ENCODE assay signal across 12 mouse cellular contexts in the genomic region with DNA sequence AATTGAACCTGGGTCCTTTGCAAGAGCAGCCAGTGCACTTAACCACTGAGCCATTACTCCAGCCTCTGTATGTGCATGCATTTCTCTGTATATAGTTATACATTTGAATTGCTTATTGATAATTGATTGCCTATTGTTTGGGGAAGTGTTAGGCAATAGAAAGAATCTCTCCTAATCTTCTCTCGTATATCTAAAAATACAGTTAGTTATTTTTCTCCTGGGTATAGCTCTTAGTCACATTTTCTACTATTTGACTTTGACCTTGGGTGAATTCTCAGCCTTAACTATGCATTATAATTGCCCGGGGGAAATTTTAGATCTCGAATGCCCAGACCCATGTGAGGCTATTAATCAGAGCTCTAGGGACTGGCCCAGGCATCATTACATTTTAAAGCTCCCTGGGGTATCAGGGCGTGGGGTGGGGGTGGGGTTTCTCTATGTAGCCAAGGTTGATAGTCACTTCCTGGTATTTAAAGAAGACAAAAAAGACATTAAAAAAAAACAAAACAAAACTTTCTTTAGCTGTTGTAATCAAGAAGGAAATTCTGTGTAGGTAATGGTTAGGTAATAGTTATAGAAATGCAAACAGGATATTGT.
"Had no signal": no experiment of that assay in that cellular context is flagged by ENCODE, and none has a peak within 500 bp of the region (broad histone marks: within the 10 kb centered on the region; RNA-seq: fewer than 3 reads in every experiment).

No protein-coding gene starts in this region.

- H3K9ac ChIP-seq: limb, embryonic 12.5 days; liver, embryonic 13.5 days; liver, postnatal 0 days; lung, embryonic 15.5 days; neural tube, embryonic 12.5 days had no signal

- DNase-seq: kidney, adult 8-10 months; kidney, postnatal 25 days; liver, embryonic 13.5 days; liver, postnatal 0 days; lung, postnatal 14 days; midbrain, embryonic 14.5 days; thymus, adult 18-20 months; thymus, postnatal 14 days had no signal

- H3K36me3 ChIP-seq: liver, embryonic 13.5 days; lung, embryonic 15.5 days; neural tube, embryonic 12.5 days had no signal

- H3K4me2 ChIP-seq: limb, embryonic 12.5 days; liver, embryonic 13.5 days; lung, embryonic 15.5 days; neural tube, embryonic 12.5 days had no signal

- H3K9me3 ChIP-seq: lung, embryonic 15.5 days; neural tube, embryonic 12.5 days had no signal

- H3K4me3 ChIP-seq: limb, embryonic 12.5 days; liver, embryonic 13.5 days; lung, embryonic 15.5 days; midbrain, embryonic 10.5 days; neural tube, embryonic 12.5 days had no signal

- H3K27me3 ChIP-seq: limb, embryonic 12.5 days; liver, embryonic 13.5 days; lung, embryonic 15.5 days; neural tube, embryonic 12.5 days had no signal

- H3K27ac ChIP-seq: limb, embryonic 12.5 days; lung, embryonic 15.5 days; midbrain, embryonic 10.5 days; neural tube, embryonic 12.5 days had no signal
